Mouse (Mus musculus) layer of hippocampus, adult 9-11 months (tissue): ENCODE measurements around the gene Slc6a3.

Source experiments
- DNase-seq: peaks from one replicate; pipeline ENCODE4 v3.0.0; 2022

Gene Slc6a3

DNA sequence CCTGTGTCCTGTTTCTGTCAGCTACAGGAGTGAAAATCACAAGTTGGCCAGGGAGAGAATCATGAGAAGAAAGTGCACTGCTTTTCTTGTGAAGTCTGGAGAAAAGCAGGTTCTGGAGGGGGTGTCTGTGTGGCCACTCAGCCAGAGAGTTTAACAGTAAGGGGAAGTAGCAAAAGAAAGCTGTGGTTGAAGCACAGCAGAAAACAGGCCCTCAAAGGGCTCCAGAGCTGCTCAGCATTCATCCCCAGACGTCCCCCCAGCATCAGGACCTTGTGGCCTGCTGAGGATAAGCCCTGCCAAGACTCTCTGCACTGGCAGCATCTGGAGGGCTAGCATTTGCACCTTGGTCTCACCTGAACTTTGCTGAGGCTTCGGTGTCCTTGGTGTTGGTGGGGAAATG is 56.0 kb downstream of the Slc6a3 start:
- no peak for DNase-seq

DNA sequence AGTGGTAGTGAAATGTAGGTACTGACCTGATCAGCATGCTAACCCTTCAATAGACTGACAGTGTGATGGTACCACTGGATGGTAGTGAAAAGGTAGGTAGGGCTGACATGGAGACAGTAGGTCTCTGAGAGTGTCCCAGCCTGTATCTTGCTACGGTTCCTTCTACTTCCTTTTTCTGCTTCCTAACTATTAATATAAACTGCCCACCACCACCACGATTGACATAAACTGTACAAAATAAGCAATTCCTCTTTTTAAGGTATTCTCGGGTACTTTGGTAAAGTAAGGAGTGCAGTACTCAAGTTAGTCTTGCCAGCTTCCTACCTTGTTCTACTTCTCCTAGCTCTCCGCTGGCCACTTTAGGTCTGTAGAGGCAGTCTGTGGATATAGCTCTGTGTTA is 59.7 kb downstream of the Slc6a3 start:
- no peak for DNase-seq

DNA sequence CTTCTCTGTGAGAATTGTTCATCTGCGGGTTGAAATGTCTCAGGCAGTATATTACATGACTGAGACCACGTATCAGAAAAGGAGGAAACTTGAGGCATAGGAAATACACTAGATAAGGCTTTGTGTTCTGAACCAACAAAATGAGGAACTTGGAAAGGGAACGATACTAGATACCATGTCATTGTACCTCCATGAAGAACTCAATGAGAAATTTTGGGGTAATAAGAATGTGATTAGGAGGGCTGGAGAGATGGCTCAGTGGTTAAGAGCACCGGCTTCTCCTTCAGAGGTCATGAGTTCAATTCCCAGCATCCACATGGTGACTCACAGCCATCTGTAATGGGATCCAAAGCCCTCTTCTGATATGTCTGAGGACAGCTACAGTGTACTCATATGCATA is 63.7 kb downstream of the Slc6a3 start:
- no peak for DNase-seq

DNA sequence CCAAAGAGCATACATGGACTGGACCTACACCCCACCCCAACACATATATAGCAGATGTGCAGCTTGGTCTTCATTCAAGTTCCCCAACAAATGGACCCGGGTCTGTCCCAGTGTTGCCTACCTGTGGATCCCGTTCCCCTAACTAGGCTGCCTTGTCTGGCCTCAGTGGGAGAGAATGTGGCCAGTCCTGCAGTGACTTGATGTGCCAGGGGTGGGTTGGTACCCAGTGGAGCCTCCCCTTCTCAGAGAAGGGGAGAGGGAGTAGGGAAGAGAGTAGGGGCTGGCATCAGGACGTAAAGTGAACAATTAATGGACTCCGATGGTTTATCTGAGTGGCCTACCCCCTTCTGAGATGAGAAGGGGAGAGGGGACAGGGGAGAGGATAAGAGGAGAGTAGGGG is 66.5 kb downstream of the Slc6a3 start:
- DNase-seq, result no peak

DNA sequence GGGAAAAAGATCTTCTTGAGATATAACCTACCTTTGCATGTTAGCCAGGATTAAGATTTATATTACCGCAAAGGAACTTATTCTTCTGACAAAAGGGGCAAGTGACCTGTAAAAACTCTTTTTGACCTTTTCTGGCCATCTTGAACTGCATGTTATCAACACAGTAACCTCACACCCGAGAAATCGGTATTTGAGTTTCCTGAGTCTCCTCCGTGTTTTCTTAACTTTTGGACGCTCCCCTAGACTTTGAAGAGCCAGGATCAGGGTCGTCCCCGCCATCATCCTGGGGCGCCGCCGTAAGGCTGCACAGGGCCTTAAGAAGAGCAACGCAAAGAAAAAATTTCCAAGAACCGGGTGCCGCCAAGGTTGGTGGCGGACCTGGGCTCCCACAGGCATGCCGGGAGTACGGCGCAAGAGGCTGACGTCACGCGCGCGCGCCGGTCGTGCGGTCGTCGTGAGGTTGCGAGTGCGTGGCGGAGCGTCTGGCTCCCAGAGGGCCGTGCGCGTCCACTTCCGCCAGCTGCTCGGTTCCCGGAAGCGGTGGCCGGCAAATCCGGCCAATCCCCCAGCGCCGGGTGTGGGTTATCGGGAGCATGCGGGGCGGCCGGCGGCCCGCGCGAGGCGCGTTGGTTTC is 67.1 kb downstream of the Slc6a3 start, which contains the start of gene Clptm1l:
TSS of gene Clptm1l (plus strand) at position 485 of the 634 bp plus-strand sequence.
- DNase-seq, result peak; percentile 97

DNA sequence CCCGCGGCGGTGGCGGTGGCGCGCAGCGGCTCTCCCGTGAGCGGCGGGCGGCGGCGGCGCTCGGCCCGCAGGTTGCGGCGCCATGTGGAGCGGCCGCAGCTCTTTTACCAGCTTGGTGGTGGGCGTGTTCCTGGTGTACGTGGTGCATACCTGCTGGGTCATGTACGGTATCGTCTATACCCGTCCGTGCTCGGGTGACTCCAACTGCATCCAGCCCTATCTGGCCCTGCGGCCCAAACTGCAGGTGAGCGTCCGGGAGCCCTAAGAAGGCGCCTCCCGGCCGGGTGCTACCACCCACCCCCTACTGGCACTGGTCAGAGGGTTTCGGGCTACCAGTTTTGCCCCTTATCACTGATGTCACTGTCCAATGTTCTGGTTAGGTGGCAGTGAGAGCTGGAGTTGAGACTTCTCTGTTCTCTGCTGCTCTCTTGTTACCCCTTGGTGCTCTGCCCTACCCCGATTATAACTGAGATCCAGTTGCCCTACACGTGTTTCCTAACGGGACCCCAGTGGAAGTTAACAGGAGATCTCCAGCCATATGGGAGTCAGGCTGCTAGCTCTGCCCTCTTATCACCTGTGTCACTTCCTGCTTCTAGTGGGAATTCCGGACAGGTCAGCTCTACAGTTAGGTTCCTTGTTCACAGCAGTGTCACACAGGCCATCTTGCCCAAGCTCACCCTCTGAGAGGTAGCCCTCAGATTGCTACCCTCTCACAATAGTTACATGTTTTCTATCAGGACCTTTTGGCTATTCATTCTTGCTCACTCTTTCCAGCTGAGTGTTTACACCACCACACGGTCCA is 67.8 kb downstream of the Slc6a3 start:
- DNase-seq, result peak; percentile 45

DNA sequence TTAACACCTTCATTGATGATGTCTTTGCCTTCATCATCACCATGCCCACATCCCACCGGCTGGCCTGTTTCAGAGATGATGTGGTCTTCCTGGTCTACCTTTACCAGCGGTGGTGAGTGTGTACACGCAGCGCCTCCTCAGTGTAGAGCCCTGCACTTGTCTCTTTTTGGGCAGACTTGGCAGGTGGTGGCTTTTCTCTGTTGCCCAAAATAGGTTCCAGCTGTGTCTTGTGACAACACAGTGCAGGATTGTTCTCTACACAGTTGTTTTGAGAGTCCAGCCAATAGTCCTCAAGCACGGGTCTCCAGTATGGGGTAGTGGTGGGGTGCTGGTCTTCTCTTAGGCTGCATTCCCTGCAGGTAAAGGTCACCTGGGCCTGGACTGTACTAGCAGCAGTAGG is 81.9 kb downstream of the Slc6a3 start:
- no peak for DNase-seq

DNA sequence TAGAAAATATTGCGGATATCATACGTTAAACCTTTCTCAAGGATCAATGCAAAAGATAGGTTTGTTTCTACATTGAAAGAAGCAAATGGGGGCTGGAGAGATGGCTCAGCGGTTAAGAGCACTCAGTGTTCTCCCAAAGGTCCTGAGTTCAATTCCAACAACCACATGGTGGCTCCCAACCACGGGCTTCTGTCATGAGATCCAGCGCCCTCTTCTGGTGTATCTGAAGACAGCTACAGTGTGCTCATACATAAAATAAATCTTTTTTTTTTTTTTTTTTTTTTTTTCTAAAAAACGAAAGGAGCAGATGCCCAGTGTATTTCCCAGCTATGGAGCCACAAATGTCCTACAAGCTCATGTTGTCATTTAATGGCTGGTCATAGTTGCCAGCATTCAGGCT is 84.1 kb downstream of the Slc6a3 start:
- no peak for DNase-seq

DNA sequence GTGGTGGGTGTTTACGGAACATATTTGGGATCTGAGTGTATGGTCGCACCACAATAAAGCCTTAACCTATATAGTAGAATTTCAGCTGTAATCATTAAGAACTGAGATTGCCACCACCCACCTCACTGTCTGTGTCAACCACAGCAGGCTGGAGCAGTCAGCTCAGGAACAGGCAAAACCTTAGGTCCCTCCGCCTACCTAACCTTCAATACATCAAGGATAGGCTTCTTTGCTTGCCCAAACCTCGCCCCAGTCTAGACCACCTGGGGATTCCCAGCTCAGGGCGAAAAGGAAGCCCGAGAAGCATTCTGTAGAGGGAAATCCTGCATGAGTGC is 89.8 kb downstream of the Slc6a3 start:
- DNase-seq, result no peak

DNA sequence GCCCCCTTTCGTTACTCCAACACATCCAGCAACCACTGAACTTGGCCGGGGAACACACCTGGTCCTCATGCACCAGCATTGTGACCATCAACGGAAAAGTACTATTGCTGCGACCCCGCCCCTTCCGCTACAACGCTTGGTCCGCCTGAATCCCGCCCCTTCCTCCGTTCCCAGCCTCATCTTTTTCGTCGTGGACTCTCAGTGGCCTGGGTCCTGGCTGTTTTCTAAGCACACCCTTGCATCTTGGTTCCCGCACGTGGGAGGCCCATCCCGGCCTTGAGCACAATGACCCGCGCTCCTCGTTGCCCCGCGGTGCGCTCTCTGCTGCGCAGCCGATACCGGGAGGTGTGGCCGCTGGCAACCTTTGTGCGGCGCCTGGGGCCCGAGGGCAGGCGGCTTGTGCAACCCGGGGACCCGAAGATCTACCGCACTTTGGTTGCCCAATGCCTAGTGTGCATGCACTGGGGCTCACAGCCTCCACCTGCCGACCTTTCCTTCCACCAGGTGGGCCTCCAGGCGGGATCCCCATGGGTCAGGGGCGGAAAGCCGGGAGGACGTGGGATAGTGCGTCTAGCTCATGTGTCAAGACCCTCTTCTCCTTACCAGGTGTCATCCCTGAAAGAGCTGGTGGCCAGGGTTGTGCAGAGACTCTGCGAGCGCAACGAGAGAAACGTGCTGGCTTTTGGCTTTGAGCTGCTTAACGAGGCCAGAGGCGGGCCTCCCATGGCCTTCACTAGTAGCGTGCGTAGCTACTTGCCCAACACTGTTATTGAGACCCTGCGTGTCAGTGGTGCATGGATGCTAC is 90.4 kb downstream of the Slc6a3 start, which contains the start of gene Tert:
TSS of gene Tert (plus strand) at position 167 of the 805 bp plus-strand sequence.
- no peak for DNase-seq
